Mouse (Mus musculus): Measurements from ENCODE around the gene Cfap57. TPM values are rescaled to one million over a fixed set of nuclear protein-coding genes. Genes with fewer than 3 reads are reported as not detected.

Cfap57 gene
- total RNA-seq (2021): under 1 TPM; 0.47 to 0.71 TPM

- peak; percentile 78 to 79 for DNase-seq (ENCODE audit: extremely low spot score in 1 of 2, low spot score in 1 of 2)
Measured at GRCm38 (mm10) chr4:118620279-118620966, at the start of gene Cfap57, which contains the start of gene Ebna1bp2. TSS of gene Cfap57 (minus strand) at chr4:118620777. TSS of gene Ebna1bp2 (plus strand) at chr4:118620799.

- DNase-seq (ENCODE audit: extremely low spot score in 1 of 2, low spot score in 1 of 2): no peak
Measured at GRCm38 (mm10) chr4:118658652-118659051, 38.1 kb upstream of the Cfap57 start, which contains the start of gene Olfr62. TSS of gene Olfr62 (plus strand) at chr4:118658952.

- peak; percentile 51 to 82 for DNase-seq (ENCODE audit: extremely low spot score in 1 of 2, low spot score in 1 of 2)
Measured at GRCm38 (mm10) chr4:118645234-118645633, 24.7 kb upstream of the Cfap57 start.

GRCm38 (mm10) chr4:118642346-118643190 is 22.0 kb upstream of the Cfap57 start:
- peak in 1 of 2 experiments; percentile 9 for DNase-seq (ENCODE audit: extremely low spot score in 1 of 2, low spot score in 1 of 2)

GRCm38 (mm10) chr4:118630261-118630660 is 9.7 kb upstream of the Cfap57 start:
- no peak for DNase-seq (ENCODE audit: extremely low spot score in 1 of 2, low spot score in 1 of 2)

- no peak for DNase-seq (ENCODE audit: extremely low spot score in 1 of 2, low spot score in 1 of 2)
Measured at GRCm38 (mm10) chr4:118621781-118622180, 1.2 kb upstream of the Cfap57 start.

GRCm38 (mm10) chr4:118620967-118621320 is 367 bp upstream of the Cfap57 start:
- no peak for DNase-seq (ENCODE audit: extremely low spot score in 1 of 2, low spot score in 1 of 2)

- DNase-seq (ENCODE audit: extremely low spot score in 1 of 2, low spot score in 1 of 2): no peak
Measured at GRCm38 (mm10) chr4:118615412-118615811, 5.2 kb downstream of the Cfap57 start.

- DNase-seq (ENCODE audit: extremely low spot score in 1 of 2, low spot score in 1 of 2): peak; percentile 13 to 31
Measured at GRCm38 (mm10) chr4:118612619-118613018, 8.0 kb downstream of the Cfap57 start.

GRCm38 (mm10) chr4:118609836-118610235 is 10.7 kb downstream of the Cfap57 start:
- DNase-seq (ENCODE audit: extremely low spot score in 1 of 2, low spot score in 1 of 2): no peak

- DNase-seq (ENCODE audit: extremely low spot score in 1 of 2, low spot score in 1 of 2): no peak
Measured at GRCm38 (mm10) chr4:118604065-118604464, 16.5 kb downstream of the Cfap57 start.

GRCm38 (mm10) chr4:118589733-118590130 is 30.8 kb downstream of the Cfap57 start:
- DNase-seq (ENCODE audit: extremely low spot score in 1 of 2, low spot score in 1 of 2): no peak

GRCm38 (mm10) chr4:118589053-118589732 is 31.4 kb downstream of the Cfap57 start:
- DNase-seq (ENCODE audit: extremely low spot score in 1 of 2, low spot score in 1 of 2): no peak

- no peak for DNase-seq (ENCODE audit: extremely low spot score in 1 of 2, low spot score in 1 of 2)
Measured at GRCm38 (mm10) chr4:118582629-118583028, 37.9 kb downstream of the Cfap57 start.

GRCm38 (mm10) chr4:118581508-118581907 is 39.1 kb downstream of the Cfap57 start:
- no peak for DNase-seq (ENCODE audit: extremely low spot score in 1 of 2, low spot score in 1 of 2)

- DNase-seq (ENCODE audit: extremely low spot score in 1 of 2, low spot score in 1 of 2): peak in 1 of 2 experiments; percentile 79
Measured at GRCm38 (mm10) chr4:118579313-118579712, 41.3 kb downstream of the Cfap57 start.

- DNase-seq (ENCODE audit: extremely low spot score in 1 of 2, low spot score in 1 of 2): peak; percentile 94 to 99
Measured at GRCm38 (mm10) chr4:118576097-118576496, 44.5 kb downstream of the Cfap57 start.

GRCm38 (mm10) chr4:118571441-118571840 is 49.1 kb downstream of the Cfap57 start:
- no peak for DNase-seq (ENCODE audit: extremely low spot score in 1 of 2, low spot score in 1 of 2)

- no peak for DNase-seq (ENCODE audit: extremely low spot score in 1 of 2, low spot score in 1 of 2)
Measured at GRCm38 (mm10) chr4:118569320-118569719, 51.3 kb downstream of the Cfap57 start.

- no peak for DNase-seq (ENCODE audit: extremely low spot score in 1 of 2, low spot score in 1 of 2)
Measured at GRCm38 (mm10) chr4:118568709-118569108, 51.9 kb downstream of the Cfap57 start.

GRCm38 (mm10) chr4:118566161-118566676 is 54.4 kb downstream of the Cfap57 start:
- DNase-seq (ENCODE audit: extremely low spot score in 1 of 2, low spot score in 1 of 2): peak in 1 of 2 experiments; percentile 47

All from layer of hippocampus, postnatal 25 days (tissue).